Mouse (Mus musculus): Measurements from ENCODE around the gene Dhrs4. TPM values are rescaled to one million over a fixed set of nuclear protein-coding genes. Genes with fewer than 3 reads are reported as not detected.

The Dhrs4 gene
- total RNA-seq, 2 experiments from 2014 or later: 17.5 to 19.1 TPM

DNA sequence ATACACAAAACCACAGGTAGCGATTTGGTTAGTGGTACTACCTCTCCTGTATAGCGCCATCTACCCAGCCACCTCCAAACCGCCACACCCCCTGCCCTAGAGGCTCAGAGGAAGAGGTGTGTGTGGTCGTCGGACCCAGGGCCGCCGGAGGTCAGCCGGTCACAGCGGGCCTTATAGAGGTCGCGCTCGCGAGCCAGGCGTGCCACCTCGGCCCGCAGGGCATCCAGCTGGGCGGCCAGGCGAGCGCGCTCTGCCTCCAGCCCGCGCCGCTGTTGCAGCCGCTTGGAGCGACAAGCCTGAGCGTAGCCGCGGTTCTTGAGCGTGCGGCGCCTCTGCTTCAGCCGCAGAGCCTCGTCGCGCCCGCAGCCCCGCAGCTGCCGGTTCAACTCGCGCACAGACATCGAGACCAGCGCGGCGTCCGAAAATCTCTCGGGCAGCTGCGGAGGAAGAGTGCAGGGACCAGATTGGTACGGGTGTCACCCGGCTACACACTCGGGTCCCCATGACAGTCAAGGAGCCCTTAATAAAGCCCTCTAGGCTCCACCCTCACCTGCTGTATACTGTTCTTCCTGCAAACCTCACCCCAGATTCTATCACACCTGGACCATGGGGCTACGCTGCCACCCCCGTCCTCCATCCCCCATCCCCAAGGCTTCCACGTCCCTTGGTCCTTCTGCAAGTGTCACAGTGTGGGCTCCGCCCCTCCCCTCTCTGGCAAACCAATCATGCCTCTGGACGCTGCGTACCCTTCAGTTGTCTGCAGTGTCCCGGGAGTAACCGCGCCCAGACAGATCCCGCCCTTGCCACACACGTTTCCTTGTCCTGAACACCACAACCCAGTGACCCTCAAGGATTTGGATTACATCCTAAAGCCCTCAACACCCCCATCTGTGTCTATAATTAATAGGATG is 42.1 kb downstream of the Dhrs4 start:
- peak; percentile 52 to 65 for DNase-seq (ENCODE audit: low spot score in 2 of 2)
- intact Hi-C loops (cut with DNase I): no loop called here

DNA sequence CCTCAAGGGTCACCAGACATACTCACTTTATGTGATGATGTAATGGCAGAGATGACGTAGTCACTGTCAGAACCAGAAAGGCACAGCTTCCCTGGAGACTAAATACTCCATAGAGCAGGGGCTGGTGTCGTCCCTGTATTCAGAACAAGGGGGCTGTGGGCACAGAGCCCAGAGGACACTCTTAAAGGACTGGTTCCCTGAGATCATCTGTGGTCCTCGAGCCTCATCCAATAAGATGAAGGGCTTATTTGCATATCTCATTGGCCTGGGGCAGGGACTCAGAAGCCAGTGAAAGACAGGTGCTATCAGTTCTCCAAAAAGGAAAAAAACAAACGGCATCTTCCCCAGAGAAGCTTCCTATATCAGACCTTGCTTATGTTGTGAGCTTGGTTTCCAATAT is 45.5 kb downstream of the Dhrs4 start:
- DNase-seq (ENCODE audit: low spot score in 2 of 2): no peak
- intact Hi-C loops (cut with DNase I): no loop called here

DNA sequence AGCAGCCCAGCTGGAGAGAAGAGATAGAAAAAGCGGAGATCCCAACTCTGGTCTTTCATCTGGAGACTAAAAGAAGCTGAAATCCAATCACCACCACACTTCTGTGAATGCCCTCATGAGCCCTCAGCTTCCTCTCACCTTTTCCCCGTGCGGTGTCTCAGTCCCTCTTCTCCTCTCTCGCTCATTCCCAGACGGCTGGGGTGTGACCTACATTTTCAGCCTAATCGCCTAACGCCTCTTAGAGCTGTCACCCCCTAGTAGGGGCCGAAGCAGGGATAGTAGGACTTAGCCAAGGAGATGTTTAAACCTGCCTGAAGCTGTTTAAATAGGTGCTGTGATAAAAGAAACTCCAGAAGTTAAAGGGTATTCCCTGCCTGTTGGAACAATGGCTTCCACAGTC is 46.2 kb downstream of the Dhrs4 start, which contains the start of gene Nrl:
Nrl (minus strand) TSS at position 197 of the 400 bp plus-strand sequence.
- no peak for DNase-seq (ENCODE audit: low spot score in 2 of 2)

DNA sequence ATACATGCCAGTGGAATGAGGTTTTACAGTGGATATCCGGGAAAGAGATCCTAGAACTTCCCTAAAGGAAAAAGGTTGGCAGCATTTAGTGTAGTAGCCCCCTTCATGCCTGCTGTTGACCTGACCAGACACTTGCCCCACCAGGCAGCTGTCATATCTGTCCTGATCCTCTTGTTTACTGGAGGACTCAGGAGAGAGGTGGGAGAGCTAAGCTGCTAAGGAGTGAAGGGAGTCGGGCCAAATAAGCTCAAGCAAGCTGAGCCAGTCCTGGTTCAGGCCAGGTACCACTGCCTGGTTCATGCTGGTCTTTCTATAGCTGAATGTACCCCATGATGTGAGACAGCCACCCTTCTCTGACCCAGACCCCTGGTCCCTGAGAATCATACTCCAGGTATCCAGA is 48.1 kb downstream of the Dhrs4 start:
- intact Hi-C loops (cut with DNase I): no loop called here
- no peak for DNase-seq (ENCODE audit: low spot score in 2 of 2)

More for the DNA sequence above, 46.2 kb downstream of the Dhrs4 start, which contains the start of gene Nrl:
- intact Hi-C loops (cut with DNase I): no loop called here

DNA sequence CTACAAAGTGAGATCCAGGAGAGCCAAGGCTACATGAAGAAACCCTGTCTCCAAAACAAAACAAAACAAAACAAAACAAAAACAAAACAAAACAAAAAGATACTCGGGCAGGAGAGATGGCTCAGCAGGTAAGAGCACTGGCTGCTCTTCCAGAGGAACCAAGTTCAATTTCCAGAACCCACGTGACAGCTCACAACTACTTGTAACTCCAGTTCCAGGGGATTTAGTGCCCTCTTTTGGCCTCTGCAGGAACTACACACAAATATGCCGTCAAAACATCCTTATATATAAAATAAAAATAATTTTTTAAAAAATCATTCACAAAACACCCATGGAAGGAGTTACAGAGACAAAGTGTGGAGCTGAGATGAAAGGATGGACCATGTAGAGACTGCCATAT is 49.4 kb downstream of the Dhrs4 start:
- intact Hi-C loops (cut with DNase I): no loop called here
- DNase-seq (ENCODE audit: low spot score in 2 of 2): no peak

DNA sequence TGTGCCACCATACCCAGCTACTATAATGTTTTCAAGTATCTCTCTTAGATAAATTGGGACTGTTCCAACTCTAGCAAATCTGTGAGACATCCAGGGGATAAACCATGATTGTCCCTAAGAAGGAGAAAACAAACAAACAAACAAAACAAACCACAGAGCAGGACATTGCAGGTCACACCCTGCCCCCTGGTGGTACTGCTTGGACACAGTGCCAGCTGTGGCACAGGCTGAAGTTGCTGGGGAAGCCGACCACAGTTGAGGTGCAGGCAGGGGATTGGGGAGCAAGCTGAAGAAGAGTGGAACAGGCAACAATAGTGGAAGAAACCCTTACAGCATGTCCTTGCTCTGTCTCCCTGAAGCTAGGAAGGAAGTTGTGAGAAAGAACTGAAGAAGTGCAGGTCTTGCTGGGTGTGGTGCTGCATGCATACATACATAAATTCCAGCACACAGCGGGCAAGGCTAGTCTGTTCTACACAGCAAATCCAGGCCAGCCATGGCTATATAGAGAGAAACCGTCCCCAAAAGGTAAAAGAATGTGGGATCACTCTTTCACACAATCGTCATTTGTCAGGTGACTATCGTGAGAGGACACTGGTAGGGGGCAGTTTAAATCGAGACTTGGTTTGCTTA is 57.7 kb downstream of the Dhrs4 start:
- no peak for DNase-seq (ENCODE audit: low spot score in 2 of 2)

More for the DNA sequence above, 57.7 kb downstream of the Dhrs4 start:
- intact Hi-C loops (cut with DNase I): loop anchor here (5.0 kb wide), 1 partner anchor 389 kb away; no protein-coding TSS in a partner anchor

Other genes starting within 250 kb of the Dhrs4 start
- 10 to 100 TPM; 34.4 to 63.1 TPM for gene Carmil3, start 11.9 kb downstream of the Dhrs4 start, total RNA-seq (2021)
- gene Cpne6, start 31.7 kb downstream of the Dhrs4 start, total RNA-seq (2021): 100 to 1,000 TPM; 163 to 211 TPM
- gene Nrl, start 46.2 kb downstream of the Dhrs4 start, total RNA-seq (2021): under 1 TPM; 0.44 to 0.77 TPM
- gene Pck2, start 61.5 kb downstream of the Dhrs4 start, total RNA-seq (2021): 10 to 100 TPM; 24.8 to 28.9 TPM
- gene Dcaf11, start 81.2 kb downstream of the Dhrs4 start, total RNA-seq (2021): 10 to 100 TPM; 76.9 to 82.1 TPM
- gene A730061H03Rik, start 81.6 kb downstream of the Dhrs4 start, total RNA-seq (2021): 1 to 10 TPM in 1 of 2 experiments, not detected in 1; 1.0 TPM
- gene Fitm1, start 96.9 kb downstream of the Dhrs4 start, total RNA-seq (2021): not detected
- gene Psme1, start 99.4 kb downstream of the Dhrs4 start, total RNA-seq (2021): 10 to 100 TPM; 41.9 to 50.1 TPM
- gene Emc9, start 106.5 kb downstream of the Dhrs4 start, total RNA-seq (2021): 10 to 100 TPM; 49.0 to 52.7 TPM
- gene Psme2, start 112.4 kb downstream of the Dhrs4 start, total RNA-seq (2021): 10 to 100 TPM; 42.3 to 45.4 TPM
- 10 to 100 TPM; 30.4 to 33.5 TPM for gene Rnf31, start 113.0 kb downstream of the Dhrs4 start, total RNA-seq (2021)
- 10 to 100 TPM in 1 of 2 experiments, 1 to 10 TPM in 1; 9.1 to 11.6 TPM for gene Irf9, start 124.8 kb downstream of the Dhrs4 start, total RNA-seq (2021)
- 1 to 10 TPM; 1.6 to 4.4 TPM for gene Rec8, start 139.3 kb downstream of the Dhrs4 start, total RNA-seq (2021)
- 100 to 1,000 TPM; 112 to 122 TPM for gene Ipo4, start 157.2 kb downstream of the Dhrs4 start, total RNA-seq (2021)
- gene Gm49378, start 159.1 kb downstream of the Dhrs4 start, total RNA-seq (2021): 1 to 10 TPM in 1 of 2 experiments, under 1 TPM in 1; 0.84 to 4.9 TPM
- 10 to 100 TPM; 39.0 to 41.9 TPM for gene Tm9sf1, start 165.0 kb downstream of the Dhrs4 start, total RNA-seq (2021)
- gene Tssk4, start 171.4 kb downstream of the Dhrs4 start, total RNA-seq (2021): 1 to 10 TPM in 1 of 2 experiments, under 1 TPM in 1; 0.49 to 1.6 TPM
- 10 to 100 TPM; 39.1 to 41.7 TPM for gene Mdp1, start 181.8 kb downstream of the Dhrs4 start, total RNA-seq (2021)
- 10 to 100 TPM; 20.6 to 24.9 TPM for gene Gmpr2, start 193.2 kb downstream of the Dhrs4 start, total RNA-seq (2021)
- 100 to 1,000 TPM; 310 to 333 TPM for gene Nedd8, start 193.4 kb downstream of the Dhrs4 start, total RNA-seq (2021)
- gene Tinf2, start 203.1 kb downstream of the Dhrs4 start, total RNA-seq (2021): 10 to 100 TPM; 15.2 to 16.9 TPM
- gene Tgm1, start 235.2 kb downstream of the Dhrs4 start, total RNA-seq (2021): not detected
- 10 to 100 TPM; 50.6 to 50.9 TPM for gene Rabggta, start 243.5 kb downstream of the Dhrs4 start, total RNA-seq (2021)

Measured in left cerebral cortex, postnatal 36 days (tissue).